Mouse (Mus musculus) hindbrain, embryonic 15.5 days (tissue): Measurements from ENCODE around the gene Gm44511. TPM values are rescaled to one million over a fixed set of nuclear protein-coding genes. Genes with fewer than 3 reads are reported as not detected.
A peak's percentile ranks its signal among the peaks of the same experiment; 100 is the strongest.

Experiments
- ATAC-seq: fragments of 200-750 bp; cut with Nextera tagmentation; 2 replicates; pipeline ENCODE4 v1.8.0; 2017; ENCODE audit warnings: low read depth, moderate number of reproducible peaks, moderate TSS enrichment; ENCODE audit not compliant: low FRiP score
- H3K27ac ChIP-seq: fragments of 300-500 bp; sonication (generic); replicated peaks from 2 replicates; pipeline ENCODE4 v1.5.1; 2015; ENCODE audit warnings: mild to moderate bottlenecking, inconsistent platforms
- H3K27me3 ChIP-seq: fragments of 300-500 bp; sonication (generic); 2 replicates; pipeline ENCODE4 v1.6.1; 2015; ENCODE audit warnings: control low read depth, inconsistent platforms
- H3K36me3 ChIP-seq: fragments of 300-500 bp; sonication (generic); 2 replicates; pipeline ENCODE4 v1.6.1; 2015; ENCODE audit warnings: control low read depth, inconsistent platforms
- H3K4me1 ChIP-seq: fragments of 300-500 bp; sonication (generic); replicated peaks from 2 replicates; pipeline ENCODE4 v1.6.1; 2015; ENCODE audit warnings: control low read depth, inconsistent platforms
- H3K4me2 ChIP-seq: fragments of 300-500 bp; sonication (generic); 2 replicates; pipeline ENCODE4 v1.6.1; 2015; ENCODE audit warnings: moderate library complexity, mild to moderate bottlenecking, inconsistent platforms
- H3K4me3 ChIP-seq: fragments of 300-500 bp; sonication (generic); 2 replicates; pipeline ENCODE4 v1.5.1; 2015; ENCODE audit warnings: mild to moderate bottlenecking, inconsistent platforms
- H3K9ac ChIP-seq: fragments of 300-500 bp; sonication (generic); 2 replicates; pipeline ENCODE4 v1.6.1; 2015; ENCODE audit warnings: inconsistent platforms
- H3K9me3 ChIP-seq: fragments of 300-500 bp; sonication (generic); 2 replicates; pipeline ENCODE4 v1.6.1; 2016; ENCODE audit warnings: control low read depth, inconsistent platforms
- WGBS: fragments of 180-500 bp; shearing (Covaris S2); methylation state at CpG from one replicate; pipeline ENCODE4 v1.1.7; 2015; 5-methylcytosine and 5-hydroxymethylcytosine counted together
- polyA plus RNA-seq: library from polyadenylated mRNA; unstranded; fragments of >200 nt; fragmentation: Nextera tagmentation; extraction: Ambion mirVana; gene quantifications from 2 replicates; pipeline ENCODE4 v1.2.1, GENCODE M21; 2015

Gene Gm44511
- not detected in 2 replicates for polyA plus RNA-seq

GRCm38 (mm10) chr6:128826132-128826531, at the start of gene Gm44511, which contains the start of gene Klrb1b:
TSS of gene Gm44511 (minus strand) at chr6:128826315.
TSS of gene Klrb1b (minus strand) at chr6:128826331.
- no peak within 1 kb of the TSS for H3K9ac ChIP-seq
- H3K27ac ChIP-seq: no peak within 1 kb of the TSS
- H3K9me3 ChIP-seq: no peaks in the 10 kb centered on the region
- no peaks in the 10 kb centered on the region for H3K27me3 ChIP-seq
- no peaks in the 10 kb centered on the region for H3K4me1 ChIP-seq
- no peaks in the 10 kb centered on the region for H3K36me3 ChIP-seq
- no peak within 1 kb of the TSS for H3K4me2 ChIP-seq
- ATAC-seq: no peak
- no peak within 1 kb of the TSS for H3K4me3 ChIP-seq
- WGBS: 87% methylated on average over 6 of the region's 6 CpGs

- no peak for ATAC-seq
These were observed 45.9 kb upstream of the Gm44511 start for GRCm38 (mm10) chr6:128871910-128872610.

GRCm38 (mm10) chr6:128868861-128869260, 42.7 kb upstream of the Gm44511 start:
- WGBS: 19% methylated on average over 3 of the region's 3 CpGs

More at GRCm38 (mm10) chr6:128871910-128872610, 45.9 kb upstream of the Gm44511 start:
- Histone ChIP-seq H3K4me2 (no peak overlapping the region), H3K9me3 (no peaks in the 10 kb centered on the region), H3K27ac (no peak overlapping the region), H3K9ac (no peak overlapping the region), H3K36me3 (no peaks in the 10 kb centered on the region), H3K4me3 (no peak overlapping the region), H3K27me3 (no peaks in the 10 kb centered on the region), H3K4me1 (no peaks in the 10 kb centered on the region)
- WGBS: 93% methylated on average over 1 of the region's 1 CpGs

GRCm38 (mm10) chr6:128857976-128858375, 31.9 kb upstream of the Gm44511 start:
- Histone ChIP-seq H3K9ac (no peak overlapping the region), H3K9me3 (no peaks in the 10 kb centered on the region), H3K27me3 (no peaks in the 10 kb centered on the region), H3K36me3 (no peaks in the 10 kb centered on the region), H3K27ac (no peak overlapping the region), H3K4me3 (no peak overlapping the region), H3K4me1 (0 out of 2 replicates have a peak, but pooled peaks cover 3% of the 10 kb centered on the region), H3K4me2 (no peak overlapping the region)
- WGBS: 90% methylated on average over 2 of the region's 2 CpGs
- no peak for ATAC-seq

More at GRCm38 (mm10) chr6:128868861-128869260, 42.7 kb upstream of the Gm44511 start:
- Histone ChIP-seq H3K27me3 (no peaks in the 10 kb centered on the region), H3K4me2 (no peak overlapping the region), H3K4me3 (no peak overlapping the region), H3K9me3 (no peaks in the 10 kb centered on the region), H3K27ac (no peak overlapping the region), H3K4me1 (no peaks in the 10 kb centered on the region), H3K9ac (no peak overlapping the region), H3K36me3 (no peaks in the 10 kb centered on the region)
- no peak for ATAC-seq

- Histone ChIP-seq H3K27ac (no peak overlapping the region), H3K4me1 (0 out of 2 replicates have a peak, but pooled peaks cover 3% of the 10 kb centered on the region), H3K9ac (no peak overlapping the region), H3K9me3 (no peaks in the 10 kb centered on the region), H3K4me2 (no peak overlapping the region), H3K27me3 (no peaks in the 10 kb centered on the region), H3K36me3 (no peaks in the 10 kb centered on the region), H3K4me3 (no peak overlapping the region)
- ATAC-seq: peak; percentile 74; the same call in 1 of the 2 replicates
- 55% methylated on average over 5 of the region's 5 CpGs for WGBS
These were observed 30.1 kb upstream of the Gm44511 start for GRCm38 (mm10) chr6:128856250-128856649.

- Histone ChIP-seq H3K4me3 (no peak overlapping the region), H3K4me1 (0 out of 2 replicates have a peak, but pooled peaks cover 3% of the 10 kb centered on the region), H3K36me3 (no peaks in the 10 kb centered on the region), H3K27me3 (no peaks in the 10 kb centered on the region), H3K4me2 (no peak overlapping the region), H3K9me3 (no peaks in the 10 kb centered on the region), H3K9ac (no peak overlapping the region), H3K27ac (no peak overlapping the region)
- WGBS: 64% methylated on average over 1 of the region's 1 CpGs
- ATAC-seq: no peak
These were observed 29.4 kb upstream of the Gm44511 start for GRCm38 (mm10) chr6:128855477-128855876.

- H3K4me2 ChIP-seq: no peak overlapping the region
- H3K36me3 ChIP-seq: no peaks in the 10 kb centered on the region
- H3K27me3 ChIP-seq: no peaks in the 10 kb centered on the region
- ATAC-seq: no peak
- 0 out of 2 replicates have a peak, but pooled peaks cover 3% of the 10 kb centered on the region for H3K4me1 ChIP-seq
- no peak overlapping the region for H3K4me3 ChIP-seq
- H3K9ac ChIP-seq: no peak overlapping the region
- no peaks in the 10 kb centered on the region for H3K9me3 ChIP-seq
- WGBS: 97% methylated on average over 3 of the region's 3 CpGs
- no peak overlapping the region for H3K27ac ChIP-seq
These were observed 28.8 kb upstream of the Gm44511 start for GRCm38 (mm10) chr6:128854895-128855294.

GRCm38 (mm10) chr6:128854024-128854820, 28.1 kb upstream of the Gm44511 start:
- Histone ChIP-seq H3K9ac (no peak overlapping the region), H3K4me3 (no peak overlapping the region), H3K4me1 (0 out of 2 replicates have a peak, but pooled peaks cover 3% of the 10 kb centered on the region), H3K36me3 (no peaks in the 10 kb centered on the region), H3K9me3 (no peaks in the 10 kb centered on the region), H3K27me3 (no peaks in the 10 kb centered on the region), H3K27ac (no peak overlapping the region), H3K4me2 (peak overlapping the region; percentile 19)
- 45% methylated on average over 12 of the region's 12 CpGs for WGBS
- ATAC-seq: peak; percentile 82

GRCm38 (mm10) chr6:128852766-128853165, 26.7 kb upstream of the Gm44511 start:
- no peak for ATAC-seq
- WGBS: 93% methylated on average over 3 of the region's 3 CpGs

GRCm38 (mm10) chr6:128851151-128851550, 25.0 kb upstream of the Gm44511 start:
- Histone ChIP-seq H3K4me3 (no peak overlapping the region), H3K36me3 (no peaks in the 10 kb centered on the region), H3K4me1 (0 out of 2 replicates have a peak, but pooled peaks cover 3% of the 10 kb centered on the region), H3K9ac (no peak overlapping the region), H3K4me2 (no peak overlapping the region), H3K9me3 (no peaks in the 10 kb centered on the region), H3K27me3 (no peaks in the 10 kb centered on the region), H3K27ac (no peak overlapping the region)
- no peak for ATAC-seq
- WGBS: 81% methylated on average over 2 of the region's 2 CpGs

More at GRCm38 (mm10) chr6:128852766-128853165, 26.7 kb upstream of the Gm44511 start:
- Histone ChIP-seq H3K27me3 (no peaks in the 10 kb centered on the region), H3K9ac (no peak overlapping the region), H3K36me3 (no peaks in the 10 kb centered on the region), H3K27ac (no peak overlapping the region), H3K9me3 (no peaks in the 10 kb centered on the region), H3K4me1 (0 out of 2 replicates have a peak, but pooled peaks cover 3% of the 10 kb centered on the region), H3K4me2 (no peak overlapping the region), H3K4me3 (no peak overlapping the region)

GRCm38 (mm10) chr6:128850671-128851070, 24.6 kb upstream of the Gm44511 start:
- Histone ChIP-seq H3K4me2 (no peak overlapping the region), H3K27ac (no peak overlapping the region), H3K27me3 (no peaks in the 10 kb centered on the region), H3K9ac (no peak overlapping the region), H3K9me3 (no peaks in the 10 kb centered on the region), H3K36me3 (no peaks in the 10 kb centered on the region), H3K4me1 (0 out of 2 replicates have a peak, but pooled peaks cover 3% of the 10 kb centered on the region), H3K4me3 (no peak overlapping the region)
- no peak for ATAC-seq
- 81% methylated on average over 2 of the region's 2 CpGs for WGBS

GRCm38 (mm10) chr6:128849902-128850301, 23.8 kb upstream of the Gm44511 start:
- Histone ChIP-seq H3K27me3 (no peaks in the 10 kb centered on the region), H3K4me1 (0 out of 2 replicates have a peak, but pooled peaks cover 3% of the 10 kb centered on the region), H3K9ac (no peak overlapping the region), H3K27ac (no peak overlapping the region), H3K4me3 (no peak overlapping the region), H3K4me2 (no peak overlapping the region), H3K36me3 (no peaks in the 10 kb centered on the region), H3K9me3 (no peaks in the 10 kb centered on the region)
- no peak for ATAC-seq
- WGBS: 49% methylated on average over 2 of the region's 2 CpGs
